Mouse (Mus musculus): ENCODE data around the gene Zap70.

Gene Zap70

DNA sequence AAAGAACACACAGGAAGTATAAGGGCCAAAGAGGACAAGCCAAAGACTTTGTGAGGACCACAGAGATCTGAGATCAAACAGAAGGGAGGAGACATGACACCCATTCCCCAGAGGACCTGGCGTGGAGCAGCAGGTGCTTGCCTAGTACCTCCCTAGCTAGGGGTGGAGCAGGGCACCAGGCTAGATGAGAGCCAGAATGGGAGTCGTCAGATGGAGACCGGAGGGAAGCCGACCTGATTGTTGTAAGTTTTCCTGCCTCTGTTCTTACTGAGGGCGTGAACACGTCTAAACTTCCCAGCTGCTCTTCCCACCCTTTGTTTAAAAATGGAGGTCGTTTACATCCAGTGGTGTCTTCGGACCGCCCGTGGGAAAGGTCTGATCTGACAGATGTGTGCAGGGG lies 5.7 kb downstream of the Zap70 start:
- in situ Hi-C loops (cut with MboI; ENCODE audit: low pct_unique_long_range_greater_than_20kb in 1 of 2, low sequenced_read_pairs in 2 of 2, unreplicated experiment in 1 of 2), result loop anchor here in 1 of 2 experiments (25.0 kb wide), 1 partner anchor 870 kb away; no protein-coding TSS in a partner anchor

DNA sequence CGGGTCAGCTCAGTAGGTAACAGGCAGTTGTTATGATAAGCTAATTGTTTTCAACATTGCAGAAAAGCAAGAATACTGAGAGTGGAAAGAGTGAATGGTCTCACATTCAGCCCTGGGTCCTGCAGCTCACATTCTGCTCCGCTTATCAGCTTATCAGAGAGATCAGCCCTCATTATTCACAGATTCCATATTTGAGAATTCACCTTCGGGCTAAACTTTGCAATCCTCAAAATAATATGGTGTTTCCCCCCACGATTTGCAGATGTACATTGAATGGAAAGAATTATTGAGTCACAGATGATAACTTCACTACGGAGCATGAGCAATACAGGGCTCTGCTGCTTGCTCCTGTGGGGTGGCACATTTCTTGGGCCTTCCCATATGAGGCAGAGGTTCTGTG lies 7.2 kb downstream of the Zap70 start:
- in situ Hi-C loops (cut with MboI; ENCODE audit: low pct_unique_long_range_greater_than_20kb in 1 of 2, low sequenced_read_pairs in 2 of 2, unreplicated experiment in 1 of 2), result loop anchor here in 1 of 2 experiments (25.0 kb wide), 1 partner anchor 869 kb away; no protein-coding TSS in a partner anchor

DNA sequence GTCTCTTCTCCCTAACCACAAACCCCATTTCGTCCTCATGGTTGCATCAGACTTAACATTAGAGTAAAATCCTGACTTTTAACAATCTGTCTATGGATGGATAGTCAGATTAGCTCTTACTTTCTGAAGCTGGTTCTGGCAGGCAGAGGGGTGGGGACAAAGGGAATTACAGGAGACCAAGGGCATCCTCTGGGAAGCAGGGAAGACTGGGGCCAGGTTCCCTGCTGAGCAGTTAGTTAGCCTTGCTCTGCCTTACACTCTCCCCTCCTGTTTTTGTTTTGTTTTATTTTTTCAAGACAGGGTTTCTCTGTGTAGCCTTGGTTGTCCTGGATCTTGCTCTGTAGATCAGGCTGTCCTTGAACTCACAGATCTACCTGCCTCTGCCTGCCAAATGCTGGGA lies 8.4 kb downstream of the Zap70 start:
- in situ Hi-C loops (cut with MboI; ENCODE audit: low pct_unique_long_range_greater_than_20kb in 1 of 2, low sequenced_read_pairs in 2 of 2, unreplicated experiment in 1 of 2), result loop anchor here in 1 of 2 experiments (25.0 kb wide), 1 partner anchor 867 kb away; no protein-coding TSS in a partner anchor

DNA sequence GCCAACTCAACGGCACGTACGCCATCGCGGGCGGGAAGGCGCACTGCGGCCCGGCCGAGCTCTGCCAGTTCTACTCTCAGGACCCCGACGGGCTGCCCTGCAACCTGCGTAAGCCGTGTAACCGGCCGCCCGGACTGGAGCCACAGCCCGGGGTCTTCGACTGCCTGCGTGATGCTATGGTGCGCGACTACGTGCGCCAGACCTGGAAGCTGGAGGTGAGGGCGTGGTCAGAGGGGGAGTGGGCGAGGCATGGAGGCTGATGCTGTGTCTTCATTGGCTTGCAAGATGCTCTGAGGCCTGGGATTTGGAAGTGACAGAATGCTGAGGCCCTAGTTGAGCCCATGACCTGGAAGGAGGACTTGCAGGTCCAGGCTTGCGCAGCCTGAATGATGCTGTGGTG lies 9.4 kb downstream of the Zap70 start:
- in situ Hi-C loops (cut with MboI; ENCODE audit: low pct_unique_long_range_greater_than_20kb in 1 of 2, low sequenced_read_pairs in 2 of 2, unreplicated experiment in 1 of 2), result loop anchor here in 1 of 2 experiments (25.0 kb wide), 1 partner anchor 866 kb away; no protein-coding TSS in a partner anchor

DNA sequence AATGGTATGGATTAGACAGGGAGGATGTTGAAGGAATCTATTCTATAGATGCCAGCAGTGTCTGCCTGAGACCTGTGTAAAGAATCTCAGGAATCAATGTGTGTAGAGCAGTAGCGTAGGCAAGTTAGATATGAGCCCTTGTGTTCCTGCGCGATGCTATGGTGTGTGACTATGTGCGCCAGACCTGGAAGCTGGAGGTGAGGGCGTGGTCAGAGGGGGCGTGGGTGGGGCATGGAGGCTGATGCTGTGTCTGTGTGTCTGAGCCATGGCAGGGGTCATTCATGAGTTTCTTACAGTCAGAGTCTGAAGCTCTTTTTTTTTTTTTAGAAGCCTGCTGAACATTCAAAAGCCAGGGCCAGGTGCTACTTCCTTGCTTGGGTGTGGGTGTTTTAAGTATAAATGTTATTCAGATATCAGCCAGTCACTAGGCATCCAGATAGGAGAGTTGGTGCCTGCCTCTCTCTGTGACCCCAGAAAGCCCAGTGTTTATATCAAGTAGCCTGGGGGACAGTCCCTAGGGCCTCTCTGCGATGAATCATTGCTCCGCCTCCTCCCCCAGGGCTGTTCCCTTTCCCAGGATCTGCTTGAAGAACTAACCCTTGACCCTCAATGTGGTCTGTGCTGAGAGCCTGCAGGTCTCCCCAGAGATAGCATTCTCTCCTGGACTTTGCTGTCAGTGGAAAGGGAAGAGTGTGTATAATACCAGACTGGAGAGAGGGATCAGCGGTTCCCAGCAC lies 10.8 kb downstream of the Zap70 start:
- in situ Hi-C loops (cut with MboI; ENCODE audit: low pct_unique_long_range_greater_than_20kb in 1 of 2, low sequenced_read_pairs in 2 of 2, unreplicated experiment in 1 of 2), result loop anchor here in 1 of 2 experiments (25.0 kb wide), 1 partner anchor 865 kb away; no protein-coding TSS in a partner anchor

DNA sequence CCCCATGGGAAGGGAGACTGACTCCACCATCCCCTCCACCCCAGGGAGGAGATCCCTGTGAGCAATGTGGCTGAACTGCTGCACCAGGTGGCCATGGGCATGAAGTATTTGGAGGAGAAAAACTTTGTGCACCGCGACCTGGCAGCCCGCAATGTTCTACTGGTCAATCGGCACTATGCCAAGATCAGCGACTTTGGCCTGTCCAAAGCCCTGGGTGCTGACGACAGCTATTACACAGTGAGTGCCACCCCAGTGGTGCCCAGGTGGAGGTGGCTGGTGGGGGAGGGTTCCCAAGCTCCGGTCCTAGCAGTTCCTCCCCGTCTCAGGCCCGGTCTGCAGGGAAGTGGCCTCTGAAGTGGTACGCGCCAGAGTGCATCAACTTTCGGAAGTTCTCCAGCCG lies 19.2 kb downstream of the Zap70 start:
- in situ Hi-C loops (cut with MboI; ENCODE audit: low pct_unique_long_range_greater_than_20kb in 1 of 2, low sequenced_read_pairs in 2 of 2, unreplicated experiment in 1 of 2), result loop anchor here (5.0 kb wide), 1 partner anchor 462 kb away; no protein-coding TSS in a partner anchor

DNA sequence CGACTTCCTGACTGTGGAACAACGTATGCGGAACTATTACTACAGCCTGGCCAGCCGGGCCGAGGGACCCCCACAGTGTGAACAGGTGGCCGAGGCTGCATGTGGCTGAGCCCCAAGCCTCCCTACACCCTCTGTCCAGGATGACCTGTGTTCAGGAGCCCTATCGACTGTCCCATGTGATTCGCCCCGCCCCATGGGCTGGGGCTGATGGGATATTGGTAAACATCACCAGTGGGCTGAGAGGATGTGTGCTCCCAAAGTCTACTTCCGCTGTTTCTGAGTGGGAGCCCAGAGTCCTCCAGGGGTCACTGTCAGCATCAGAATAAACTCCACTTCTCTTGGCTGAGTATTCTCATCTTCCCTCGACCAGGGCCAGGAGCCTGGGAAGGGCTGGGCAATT lies 20.9 kb downstream of the Zap70 start:
- in situ Hi-C loops (cut with MboI; ENCODE audit: low pct_unique_long_range_greater_than_20kb in 1 of 2, low sequenced_read_pairs in 2 of 2, unreplicated experiment in 1 of 2), result loop anchor here (5.0 kb wide), 1 partner anchor 460 kb away; no protein-coding TSS in a partner anchor

DNA sequence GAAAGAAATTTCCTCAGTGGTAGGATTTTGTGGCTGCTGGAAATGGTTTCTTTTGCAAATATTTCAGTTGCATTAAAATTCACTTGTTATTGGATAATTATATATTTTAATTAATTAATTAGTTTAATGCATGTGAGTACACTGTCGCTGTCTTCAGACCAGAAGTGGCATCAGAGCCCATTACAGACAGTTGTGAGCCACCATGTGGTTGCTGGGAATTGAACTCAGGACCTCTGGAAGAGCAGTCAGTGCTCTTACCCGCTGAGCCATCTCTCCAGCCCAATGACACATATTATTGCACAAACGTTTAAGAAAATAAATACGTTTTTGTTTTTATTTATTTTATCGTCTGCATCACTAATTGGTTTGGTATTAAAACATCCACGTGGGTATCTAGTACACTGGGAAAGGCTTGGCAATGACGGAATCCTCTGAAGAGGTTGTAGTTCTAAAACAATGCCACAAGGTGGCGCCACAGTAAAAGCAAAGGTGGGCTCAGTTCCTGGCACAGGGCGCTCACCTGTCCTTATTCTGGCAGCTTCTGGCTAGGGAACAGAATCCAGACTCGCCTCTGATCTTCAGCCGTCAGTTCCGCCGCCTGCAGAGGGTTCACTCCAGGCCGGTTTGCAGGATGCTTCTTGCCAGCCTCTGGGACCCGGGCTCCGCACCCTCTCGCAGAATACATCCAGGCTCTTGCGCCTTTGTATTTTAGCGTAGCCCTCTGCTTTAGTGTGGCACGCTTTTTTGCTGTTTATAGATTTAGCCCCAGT lies 23.0 kb downstream of the Zap70 start:
- in situ Hi-C loops (cut with MboI; ENCODE audit: low pct_unique_long_range_greater_than_20kb in 1 of 2, low sequenced_read_pairs in 2 of 2, unreplicated experiment in 1 of 2), result loop anchor here (5.0 kb wide), 1 partner anchor 458 kb away; no protein-coding TSS in a partner anchor

DNA sequence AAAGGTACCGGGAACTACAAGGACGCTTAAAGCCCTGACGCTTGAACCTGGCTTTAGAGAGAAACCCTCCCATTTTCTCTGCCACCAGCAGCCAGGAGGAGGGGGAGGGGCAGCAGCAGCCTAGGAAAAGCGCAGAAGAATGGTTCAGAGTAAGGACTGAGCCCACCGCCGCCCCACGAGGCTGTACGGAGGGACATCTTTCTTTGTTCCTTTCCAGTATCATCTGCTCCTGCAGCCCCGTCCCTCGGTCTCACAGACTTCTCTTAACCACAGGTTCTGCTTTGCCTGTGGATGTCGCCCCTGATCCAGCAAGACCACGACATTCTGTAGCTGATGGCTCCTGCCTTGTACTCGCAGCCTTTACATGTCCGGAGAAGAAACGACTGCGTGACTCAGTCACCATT lies 23.6 kb downstream of the Zap70 start:
- in situ Hi-C loops (cut with MboI; ENCODE audit: low pct_unique_long_range_greater_than_20kb in 1 of 2, low sequenced_read_pairs in 2 of 2, unreplicated experiment in 1 of 2), result no loop called here

DNA sequence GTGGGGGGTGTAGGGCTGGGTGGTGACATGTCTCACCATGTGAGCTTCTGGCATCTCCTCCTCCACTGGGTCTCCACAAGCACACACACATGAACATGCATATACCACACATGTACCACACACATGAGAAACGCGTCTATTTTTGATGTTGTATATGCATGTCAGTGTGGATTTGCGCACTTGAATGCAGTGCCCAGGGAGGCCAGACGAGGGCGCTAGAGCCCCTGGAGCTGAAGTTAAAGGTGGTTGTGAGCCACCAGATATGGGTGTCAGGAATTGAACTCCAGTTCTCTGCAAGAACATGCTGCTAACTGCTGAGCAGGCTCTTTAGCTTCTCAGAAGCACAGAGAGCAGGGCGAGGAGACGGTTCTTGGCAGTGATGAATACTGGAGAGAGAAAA lies 24.8 kb downstream of the Zap70 start:
- in situ Hi-C loops (cut with MboI; ENCODE audit: low pct_unique_long_range_greater_than_20kb in 1 of 2, low sequenced_read_pairs in 2 of 2, unreplicated experiment in 1 of 2), result no loop called here

DNA sequence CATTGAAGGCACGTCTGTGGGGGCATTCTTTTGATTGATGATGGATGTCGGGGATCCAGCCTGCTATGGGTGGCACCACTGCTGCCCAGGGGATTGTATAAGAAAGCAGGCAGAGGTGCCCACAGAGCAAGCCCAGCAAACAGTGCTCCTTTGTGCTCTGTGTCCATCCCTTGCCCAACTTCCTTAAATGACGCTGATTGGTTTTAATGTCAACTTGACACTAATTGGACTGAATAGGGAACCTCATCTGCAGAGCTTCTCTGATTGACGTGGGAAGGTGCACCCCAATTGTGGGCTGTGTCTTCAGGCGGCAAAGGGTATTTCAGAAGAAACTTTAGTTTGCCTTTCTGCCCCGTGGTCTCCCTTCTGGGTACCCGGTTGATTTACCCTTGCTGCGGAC lies 27.8 kb downstream of the Zap70 start:
- in situ Hi-C loops (cut with MboI; ENCODE audit: low pct_unique_long_range_greater_than_20kb in 1 of 2, low sequenced_read_pairs in 2 of 2, unreplicated experiment in 1 of 2), result no loop called here

DNA sequence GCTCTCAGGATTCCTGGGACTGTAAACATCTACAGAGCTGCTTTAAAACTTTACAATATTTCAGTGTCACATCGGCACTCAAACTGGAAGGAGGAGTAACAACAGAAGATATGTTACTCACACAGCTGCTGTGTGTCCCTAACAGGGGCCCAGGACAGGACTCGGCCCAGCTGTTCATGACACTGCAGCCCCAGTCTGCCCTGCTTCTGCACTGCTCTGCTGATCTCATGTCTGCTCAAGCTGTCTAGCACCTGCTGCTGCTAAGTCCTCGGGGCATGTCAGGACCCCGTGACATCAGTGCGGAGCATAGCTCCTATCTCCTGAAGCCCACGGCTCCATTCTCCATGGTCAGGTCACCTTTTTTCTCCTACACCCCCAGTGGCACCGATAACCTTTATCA lies 35.1 kb downstream of the Zap70 start:
- in situ Hi-C loops (cut with MboI; ENCODE audit: low pct_unique_long_range_greater_than_20kb in 1 of 2, low sequenced_read_pairs in 2 of 2, unreplicated experiment in 1 of 2), result no loop called here

DNA sequence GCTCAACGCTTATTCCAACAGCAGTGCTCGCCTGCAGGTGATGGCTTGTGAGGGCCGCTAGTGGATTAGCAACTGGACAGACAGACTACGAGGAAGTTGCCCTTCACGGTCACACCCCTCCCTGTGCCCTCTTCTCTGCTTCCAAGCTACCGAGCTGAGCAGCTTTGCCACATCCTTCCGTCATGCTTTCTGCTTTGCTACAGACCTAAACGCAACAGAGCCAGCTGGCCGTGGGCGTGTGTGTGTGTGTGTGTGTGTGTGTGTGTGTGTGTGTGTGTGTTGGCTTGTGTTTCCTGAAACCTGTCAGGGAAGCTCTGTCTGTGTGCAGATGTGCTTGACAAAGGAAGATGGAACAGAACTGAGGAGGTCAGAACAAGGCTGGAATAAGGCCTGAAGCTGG lies 35.9 kb downstream of the Zap70 start:
- in situ Hi-C loops (cut with MboI; ENCODE audit: low pct_unique_long_range_greater_than_20kb in 1 of 2, low sequenced_read_pairs in 2 of 2, unreplicated experiment in 1 of 2), result no loop called here

DNA sequence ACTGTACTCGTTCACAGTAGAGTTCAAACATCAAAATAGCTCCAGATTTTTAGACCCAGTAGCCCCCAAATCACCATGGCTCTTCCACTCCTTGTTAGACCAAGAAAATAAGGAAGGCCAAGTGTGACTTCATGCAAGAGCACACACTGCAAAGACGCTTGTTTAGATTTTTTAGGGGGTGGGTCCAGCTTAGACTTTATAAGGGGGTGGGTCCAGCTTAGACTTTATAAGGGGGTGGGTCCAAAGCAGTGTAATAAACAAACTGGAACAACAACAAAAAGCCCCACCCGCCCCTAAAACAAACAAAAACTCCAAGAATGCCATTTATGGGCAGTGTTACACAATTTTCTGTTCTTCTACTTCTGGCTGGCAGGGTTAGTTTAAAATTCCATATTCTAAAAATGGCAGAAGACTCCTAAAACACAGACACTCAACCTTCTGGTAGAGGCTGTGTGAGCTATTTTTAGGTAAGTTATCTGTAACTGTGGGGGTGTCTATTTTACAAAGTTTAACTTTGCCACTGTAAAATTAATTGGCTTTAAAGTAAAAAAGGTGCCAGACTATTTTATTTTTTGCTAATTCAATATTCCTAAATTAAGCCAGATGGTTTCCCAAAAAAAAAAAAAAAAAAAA lies 38.9 kb downstream of the Zap70 start:
- in situ Hi-C loops (cut with MboI; ENCODE audit: low pct_unique_long_range_greater_than_20kb in 1 of 2, low sequenced_read_pairs in 2 of 2, unreplicated experiment in 1 of 2), result no loop called here

DNA sequence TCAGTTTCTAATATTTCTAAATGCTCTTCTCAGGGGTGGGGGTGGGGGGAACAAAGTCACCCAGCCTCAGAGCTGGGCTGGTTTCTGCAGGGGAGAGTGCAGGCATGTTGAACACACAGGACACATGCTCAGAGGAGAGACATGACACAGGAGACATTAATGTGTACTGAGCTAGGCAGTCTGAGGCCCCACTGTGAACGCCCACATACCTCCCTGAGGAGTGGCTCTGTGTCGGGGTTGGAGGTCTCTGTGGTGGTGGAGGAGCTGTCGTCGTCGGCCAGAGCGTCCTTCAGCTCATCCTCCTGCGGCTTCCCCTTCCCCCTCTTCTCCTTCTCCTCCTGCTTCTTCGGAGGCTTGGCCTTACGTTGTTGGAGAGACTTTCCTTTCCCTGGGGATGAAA lies 42.7 kb downstream of the Zap70 start:
- in situ Hi-C loops (cut with MboI; ENCODE audit: low pct_unique_long_range_greater_than_20kb in 1 of 2, low sequenced_read_pairs in 2 of 2, unreplicated experiment in 1 of 2), result no loop called here

DNA sequence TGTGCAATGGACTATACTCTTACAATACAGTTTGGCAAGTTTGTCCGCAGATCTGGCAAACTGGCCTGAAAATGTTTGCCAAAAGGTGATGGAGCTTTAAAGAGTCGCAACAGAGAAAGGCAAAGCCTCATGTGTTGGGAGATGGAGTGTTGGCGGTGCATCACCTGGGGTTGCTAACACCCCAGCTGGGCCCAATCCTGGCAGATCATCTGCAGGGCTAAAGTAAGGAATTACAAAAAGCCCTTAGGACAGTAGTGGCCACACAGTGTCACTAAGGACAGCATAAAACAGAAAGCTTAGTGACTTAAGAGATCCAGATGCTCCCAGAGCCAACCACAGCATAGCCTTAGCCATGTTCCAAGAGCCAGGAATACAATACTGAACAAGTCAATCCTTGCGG lies 43.2 kb downstream of the Zap70 start:
- in situ Hi-C loops (cut with MboI; ENCODE audit: low pct_unique_long_range_greater_than_20kb in 1 of 2, low sequenced_read_pairs in 2 of 2, unreplicated experiment in 1 of 2), result no loop called here

DNA sequence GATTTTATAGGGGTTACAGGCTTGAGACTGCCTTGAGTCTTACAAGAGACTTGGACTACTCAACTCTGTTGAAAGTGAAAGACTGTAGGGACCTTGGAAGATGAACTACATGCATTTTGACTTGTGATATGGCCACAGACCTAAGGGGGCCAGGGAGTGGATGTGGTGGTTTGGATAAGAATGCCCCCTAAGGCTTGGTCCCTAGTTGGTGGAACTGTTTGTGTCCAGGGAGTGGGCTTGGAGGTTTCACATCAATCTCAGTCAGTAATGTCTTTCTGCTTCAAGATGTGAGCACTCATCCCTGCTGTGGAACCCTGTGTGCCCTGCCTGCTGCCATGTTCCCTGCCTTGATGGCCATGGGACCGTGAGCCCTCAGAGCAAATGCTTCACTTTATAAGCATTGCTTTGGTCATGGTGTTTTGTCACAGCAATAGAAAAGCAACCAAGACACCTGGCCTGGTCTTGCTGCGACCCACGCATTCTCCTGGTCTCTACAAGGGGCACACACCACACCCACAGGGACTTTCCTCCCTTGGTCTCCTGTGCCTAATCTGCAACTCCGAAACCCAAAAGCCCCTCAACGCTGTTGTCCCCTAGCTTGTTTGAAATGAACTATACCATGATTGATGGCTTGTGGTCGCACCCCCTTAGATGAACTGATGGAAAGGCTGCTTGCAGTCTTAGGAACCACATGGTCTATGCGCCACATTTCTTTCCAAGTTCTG lies 44.7 kb downstream of the Zap70 start:
- in situ Hi-C loops (cut with MboI; ENCODE audit: low pct_unique_long_range_greater_than_20kb in 1 of 2, low sequenced_read_pairs in 2 of 2, unreplicated experiment in 1 of 2), result no loop called here

DNA sequence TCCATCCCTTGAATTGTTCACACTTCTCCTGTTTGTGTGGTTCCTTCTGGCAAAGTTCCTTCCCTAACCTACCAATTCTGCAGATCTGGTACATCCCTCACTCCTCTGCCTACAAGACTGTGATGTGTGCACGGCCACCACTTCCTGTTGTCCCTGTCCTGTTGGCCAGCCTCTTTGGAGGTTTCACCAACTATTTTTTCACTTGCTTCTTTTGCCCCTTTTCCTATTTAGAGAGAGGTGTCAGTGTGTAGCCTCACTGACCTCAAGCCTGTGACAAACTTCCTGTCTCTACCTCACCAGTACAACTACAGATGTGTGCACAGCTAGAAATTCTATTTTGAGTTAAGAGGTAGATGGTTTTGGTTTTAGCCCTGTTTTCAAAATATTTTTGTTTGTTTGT lies 45.5 kb downstream of the Zap70 start:
- in situ Hi-C loops (cut with MboI; ENCODE audit: low pct_unique_long_range_greater_than_20kb in 1 of 2, low sequenced_read_pairs in 2 of 2, unreplicated experiment in 1 of 2), result no loop called here
